Mouse (Mus musculus) olfactory bulb, adult 2 months (tissue): ENCODE measurements around the gene Grik3. TPM values are rescaled to one million over a fixed set of nuclear protein-coding genes. Genes with fewer than 3 reads are reported as not detected.
"Not testable (repeated sequence)": the region's sequence is repeated elsewhere in the genome, so short reads cannot be mapped to it uniquely, and the experiment has no call there.

Experiments
- H3K27ac ChIP-seq: fragments of 200-500 bp; 2 replicates; pipeline ENCODE4 v1.5.1; 2012; ENCODE audit warnings: low read depth, low read length; ENCODE audit not compliant: insufficient read depth
- H3K4me1 ChIP-seq: fragments of 200-500 bp; 2 replicates; pipeline ENCODE4 v1.6.1; 2012; ENCODE audit warnings: low read length; ENCODE audit not compliant: control insufficient read depth, insufficient read depth
- H3K4me3 ChIP-seq: fragments of 200-500 bp; 2 replicates; pipeline ENCODE4 v1.5.1; 2012; ENCODE audit warnings: mild to moderate bottlenecking, low read depth, low read length, moderate library complexity; ENCODE audit not compliant: insufficient read depth
- CTCF ChIP-seq: fragments of 200-500 bp; IDR thresholded peaks from 2 replicates; pipeline ENCODE4 v1.5.1; 2012; ENCODE audit warnings: low read depth, mild to moderate bottlenecking, low read length, moderate library complexity; ENCODE audit not compliant: insufficient read depth
- POLR2A ChIP-seq: fragments of 200-500 bp; IDR thresholded peaks from 2 replicates; pipeline ENCODE4 v1.6.1; 2012; ENCODE audit warnings: mild to moderate bottlenecking, low read depth, low read length, moderate library complexity; ENCODE audit not compliant: insufficient read depth
- WGBS: fragments of 180-500 bp; shearing (Covaris S2); methylation state at CpG from one replicate; pipeline ENCODE4 v1.1.7; 2018; 5-methylcytosine and 5-hydroxymethylcytosine counted together
- polyA plus RNA-seq: library from polyadenylated mRNA; stranded (reverse); fragments of >200 nt; gene quantifications from 2 replicates; pipeline ENCODE4 v1.2.4, GENCODE M21; 2012; ENCODE audit warnings: low replicate concordance; ENCODE audit not compliant: missing spikeins, insufficient read depth, insufficient read length

The Grik3 gene
- polyA plus RNA-seq, 1 experiment = 45.0 TPM

- WGBS = 69% methylated on average over 3 of the region's 3 CpGs
- H3K4me3 ChIP-seq = no peak overlapping the region
- TF ChIP-seq CTCF (no peak), POLR2A (no peak)
- peaks cover 30% of the 10 kb centered on the region for H3K4me1 ChIP-seq
- H3K27ac ChIP-seq = no peak overlapping the region
Observed at GRCm38 (mm10) chr4:125599510-125600005, 109.1 kb downstream of the Grik3 start.

- Histone ChIP-seq H3K4me1 (peaks cover 24% of the 10 kb centered on the region), H3K27ac (no peak overlapping the region), H3K4me3 (no peak overlapping the region)
- TF ChIP-seq CTCF (no peak), POLR2A (no peak)
- WGBS = 92% methylated on average over 8 of the region's 8 CpGs
Observed at GRCm38 (mm10) chr4:125600642-125601041, 110.1 kb downstream of the Grik3 start.

- Histone ChIP-seq H3K4me1 (peaks cover 19% of the 10 kb centered on the region), H3K4me3 (no peak overlapping the region), H3K27ac (no peak overlapping the region)
- 73% methylated on average over 3 of the region's 3 CpGs for WGBS
- TF ChIP-seq CTCF (no peak), POLR2A (no peak)
Observed at GRCm38 (mm10) chr4:125601301-125601700, 110.8 kb downstream of the Grik3 start.

- no peak for TF ChIP-seq POLR2A
- TF ChIP-seq CTCF = no peak
- Histone ChIP-seq H3K4me3 (no peak overlapping the region), H3K27ac (no peak overlapping the region), H3K4me1 (peaks cover 4% of the 10 kb centered on the region)
- WGBS = 31% methylated on average over 7 of the region's 7 CpGs
Observed at GRCm38 (mm10) chr4:125604494-125604893, 114.0 kb downstream of the Grik3 start.

- Histone ChIP-seq H3K4me3 (no peak overlapping the region), H3K4me1 (peaks cover 5% of the 10 kb centered on the region), H3K27ac (no peak overlapping the region)
- 84% methylated on average over 6 of the region's 6 CpGs for WGBS
- TF ChIP-seq CTCF = no peak
- no peak for TF ChIP-seq POLR2A
Observed at GRCm38 (mm10) chr4:125606147-125606546, 115.6 kb downstream of the Grik3 start.

- 79% methylated on average over 10 of the region's 10 CpGs for WGBS
- Histone ChIP-seq H3K27ac (no peak overlapping the region), H3K4me3 (no peak overlapping the region), H3K4me1 (peaks cover 5% of the 10 kb centered on the region)
- TF ChIP-seq POLR2A (no peak), CTCF (no peak)
Observed at GRCm38 (mm10) chr4:125607397-125608042, 117.0 kb downstream of the Grik3 start.

GRCm38 (mm10) chr4:125608896-125609295, 118.4 kb downstream of the Grik3 start:
- not testable (repeated sequence) for H3K4me3 ChIP-seq, H3K4me1 ChIP-seq, H3K27ac ChIP-seq
- WGBS = 84% methylated on average over 3 of the region's 4 CpGs

- no peak overlapping the region for H3K27ac ChIP-seq
- TF ChIP-seq POLR2A (no peak), CTCF (no peak)
- peaks cover 3% of the 10 kb centered on the region for H3K4me1 ChIP-seq
- WGBS = 69% methylated on average over 21 of the region's 21 CpGs
- H3K4me3 ChIP-seq = no peak overlapping the region
Observed at GRCm38 (mm10) chr4:125609320-125610306, 119.1 kb downstream of the Grik3 start.

GRCm38 (mm10) chr4:125617851-125618250, 127.4 kb downstream of the Grik3 start:
- TF ChIP-seq CTCF (no peak), POLR2A (no peak)
- Histone ChIP-seq H3K4me1 (peaks cover 2% of the 10 kb centered on the region; the same call in 1 of the 2 replicates), H3K4me3 (no peak overlapping the region), H3K27ac (no peak overlapping the region)
- 85% methylated on average over 14 of the region's 14 CpGs for WGBS
